Mouse (Mus musculus) retina, embryonic 14.5 days (tissue): Measurements from ENCODE around the gene Slc1a2.
A peak's percentile ranks its signal among the peaks of the same experiment; 100 is the strongest.

ENCODE experiments used
- DNase-seq: peaks from one replicate; pipeline ENCODE4 v3.0.0-alpha.2; 2015; ENCODE audit warnings: low spot score

Slc1a2 gene

DNA sequence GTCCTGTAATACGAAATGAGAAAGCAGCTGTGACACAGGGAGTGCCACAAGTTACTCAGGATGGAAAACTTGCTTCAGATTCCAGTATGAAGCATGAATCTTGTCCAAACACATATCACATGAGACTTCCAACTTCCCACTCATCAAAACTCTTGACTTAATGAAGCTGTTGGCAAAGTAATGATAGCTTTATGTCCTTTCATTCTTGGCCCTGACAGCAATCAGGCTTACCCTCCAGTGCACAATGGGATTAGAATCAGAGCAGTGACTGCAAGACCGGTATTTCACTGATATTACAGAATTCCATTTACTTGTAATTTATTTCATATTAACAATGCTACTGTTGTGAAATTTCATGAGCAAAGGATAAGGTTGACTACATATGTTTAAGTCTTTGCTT lies 105.5 kb downstream of the Slc1a2 start:
- no peak for DNase-seq

DNA sequence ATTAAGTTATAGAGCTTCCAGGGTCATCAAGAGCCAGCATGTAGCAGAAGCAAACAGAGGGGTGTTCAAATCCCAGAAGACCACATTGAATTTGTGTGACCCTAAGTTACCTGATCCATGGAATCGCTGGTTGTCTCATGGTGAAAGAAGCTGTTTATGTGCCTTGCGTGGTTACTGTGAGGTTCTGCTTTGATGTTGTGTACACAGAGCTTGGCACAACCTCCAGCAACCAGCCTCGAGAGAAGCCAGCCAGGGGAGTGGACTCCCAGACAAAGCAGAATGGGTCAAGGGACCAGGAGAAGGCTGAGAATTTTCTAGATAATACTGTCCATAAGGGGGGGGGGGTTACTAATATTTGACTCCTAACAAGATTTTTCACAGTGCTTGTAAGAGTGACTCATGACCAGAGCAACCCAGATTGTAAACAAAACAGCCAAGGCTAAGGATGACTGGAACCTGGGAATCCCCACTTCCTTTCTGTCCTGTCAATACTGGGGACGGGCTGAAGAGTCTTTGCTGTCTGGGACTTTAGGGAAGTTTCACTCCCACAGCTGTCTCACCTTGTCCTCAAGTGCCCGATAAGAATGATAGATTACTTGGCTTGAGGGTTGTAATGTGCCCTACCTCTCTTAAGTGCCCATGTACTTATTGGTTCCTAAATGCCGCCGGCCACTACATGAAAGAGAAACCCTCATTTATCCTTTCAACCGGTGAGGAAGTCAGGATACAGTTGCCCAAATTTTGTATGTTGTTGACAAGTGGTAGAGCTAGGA lies 106.3 kb downstream of the Slc1a2 start:
- no peak for DNase-seq

DNA sequence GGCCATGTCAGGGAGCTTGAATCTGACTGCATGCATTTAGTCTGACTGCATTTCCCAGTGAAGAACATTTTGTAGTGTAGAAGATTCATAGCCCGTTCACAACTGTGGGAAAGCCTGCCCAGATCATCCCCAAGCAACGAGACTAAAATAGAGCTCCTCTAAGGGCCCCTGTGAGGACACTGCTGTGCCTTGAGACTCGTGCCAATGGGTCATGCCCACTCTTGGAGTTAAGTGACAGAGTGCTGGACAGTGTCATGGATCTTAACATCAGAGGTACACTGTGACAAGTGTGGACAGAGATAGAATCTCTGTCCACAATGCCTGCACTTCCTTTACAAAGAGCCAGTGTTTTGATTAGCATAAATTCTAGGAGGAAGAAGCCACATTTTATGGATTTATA lies 109.8 kb downstream of the Slc1a2 start:
- no peak for DNase-seq

DNA sequence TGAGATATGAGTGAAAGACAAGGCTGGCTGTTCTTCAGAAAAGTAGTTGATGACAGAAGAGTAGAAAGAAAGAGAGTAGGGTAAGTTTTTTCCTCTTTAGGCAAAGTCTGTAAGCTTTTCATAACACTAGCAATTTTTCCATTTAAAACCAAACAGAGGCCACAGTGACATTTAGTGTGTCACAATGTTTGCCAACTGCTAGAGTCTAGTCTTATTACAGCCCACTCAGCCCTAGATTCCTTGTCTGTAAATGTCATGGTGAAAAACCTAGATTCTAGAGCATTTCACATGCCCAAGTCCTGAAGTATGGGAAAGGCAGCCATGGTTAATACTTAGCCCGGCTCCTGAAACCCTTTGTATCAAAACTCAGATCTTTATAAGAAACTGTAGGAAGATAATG lies 112.8 kb downstream of the Slc1a2 start:
- no peak for DNase-seq

DNA sequence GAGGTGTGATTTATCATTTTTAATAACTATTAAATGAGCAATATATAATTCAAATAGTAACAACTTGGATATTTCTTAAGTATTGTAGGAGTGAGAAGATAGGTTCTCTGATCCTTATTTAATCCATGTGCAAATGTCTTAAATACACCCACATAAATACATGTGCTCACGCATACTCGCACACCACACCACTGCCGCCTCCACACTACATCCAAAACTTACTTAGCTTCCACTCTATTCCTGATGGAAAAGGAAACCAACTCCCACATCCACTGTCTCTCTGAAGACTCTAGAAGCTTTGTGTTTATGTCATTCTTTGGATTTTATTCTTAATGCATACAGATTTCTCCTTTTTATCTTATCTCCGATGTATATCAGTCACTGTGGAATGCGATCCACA lies 113.8 kb downstream of the Slc1a2 start:
- no peak for DNase-seq

DNA sequence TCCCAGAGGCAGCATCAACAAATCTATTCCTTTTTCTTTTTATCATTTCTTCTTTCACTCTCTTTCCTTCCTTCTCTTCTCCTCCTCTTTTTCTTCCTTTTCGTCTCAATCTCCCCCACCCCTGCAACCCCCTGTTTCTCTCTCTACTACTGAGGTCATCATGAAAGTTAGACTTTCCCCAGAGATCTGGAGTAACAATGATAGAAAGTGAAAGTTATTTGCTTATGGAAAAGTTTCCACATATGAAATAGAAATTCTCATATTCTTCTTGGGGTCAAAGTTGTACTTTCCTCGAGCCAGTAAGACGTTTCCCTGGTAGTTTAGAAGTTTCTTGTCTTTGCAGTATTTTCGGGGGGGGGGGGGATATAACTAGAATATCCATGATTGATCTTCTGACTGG lies 116.2 kb downstream of the Slc1a2 start:
- no peak for DNase-seq

DNA sequence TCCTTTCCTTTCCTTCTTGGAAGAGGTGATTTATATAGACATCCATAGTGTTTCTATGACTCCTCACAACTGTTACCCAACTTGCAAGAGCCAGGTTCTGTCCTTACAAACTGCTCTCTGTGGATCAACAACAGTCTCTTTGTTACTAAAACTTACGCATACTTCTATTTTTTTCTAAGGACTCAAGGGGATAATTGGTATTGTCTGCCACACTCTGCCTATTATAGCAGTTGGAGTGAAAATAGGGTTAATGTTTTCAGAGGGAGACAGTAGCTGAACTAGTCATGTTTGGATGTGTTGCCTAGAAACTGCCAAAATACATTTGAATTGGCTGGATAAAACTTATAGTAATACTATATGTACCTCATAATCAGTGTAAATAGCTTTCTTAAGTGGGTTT lies 117.1 kb downstream of the Slc1a2 start:
- no peak for DNase-seq

DNA sequence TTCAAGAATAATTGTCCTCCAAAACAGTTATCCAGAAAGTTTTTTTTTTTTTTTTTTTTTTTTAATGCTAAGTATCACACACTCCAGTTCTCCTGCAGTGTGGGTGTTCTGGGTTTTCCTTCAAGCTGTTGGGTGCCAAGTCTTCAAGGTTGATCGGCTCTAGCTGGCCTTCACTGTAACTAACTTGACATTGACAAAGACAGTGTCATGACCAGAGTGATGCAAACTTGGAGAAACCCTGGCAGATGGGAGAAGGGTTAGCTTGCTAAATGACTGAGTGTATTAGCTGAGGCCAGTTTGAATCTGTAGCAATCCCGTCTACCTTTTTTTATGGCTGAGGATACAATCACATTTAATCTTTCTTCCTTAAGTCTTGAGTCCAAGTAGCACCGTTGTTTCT lies 119.7 kb downstream of the Slc1a2 start:
- no peak for DNase-seq

DNA sequence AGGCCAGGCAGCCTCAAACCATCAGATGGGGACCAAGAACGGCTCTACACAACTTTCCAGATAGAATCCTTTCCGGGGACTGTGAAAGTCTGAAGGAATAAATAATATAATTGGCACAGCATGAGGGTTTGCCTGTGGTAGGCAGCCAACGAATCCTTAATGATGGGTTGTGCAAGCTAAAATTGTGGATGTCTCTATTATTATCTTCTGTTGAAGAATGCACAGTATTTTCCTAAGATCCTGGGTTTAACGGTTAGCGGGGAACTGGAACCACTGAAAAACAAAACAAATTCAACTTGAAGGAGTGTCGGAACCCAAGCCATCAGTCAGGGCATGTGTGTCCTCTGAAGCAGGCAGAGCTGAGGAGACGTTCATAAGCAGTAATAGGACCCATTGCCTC lies 124.3 kb downstream of the Slc1a2 start:
- no peak for DNase-seq

DNA sequence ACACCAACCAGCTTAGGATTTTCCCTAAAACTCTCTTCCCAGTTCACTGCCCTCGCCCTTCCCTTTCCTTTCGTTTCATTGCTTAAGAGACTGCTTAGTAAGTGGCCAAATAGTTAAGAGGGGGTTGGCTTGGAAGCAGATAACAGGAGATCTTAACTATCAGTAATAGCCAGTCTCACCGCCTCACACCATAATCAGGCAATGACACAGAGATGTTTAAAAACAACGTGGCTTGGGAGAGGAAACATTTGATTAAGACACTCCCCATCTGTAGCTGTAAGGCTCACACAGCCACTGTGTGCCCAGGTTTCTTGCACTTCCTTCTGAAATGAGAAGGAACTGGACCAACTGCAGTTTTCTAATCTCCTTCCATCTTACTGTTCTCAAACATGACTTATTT lies 127.2 kb downstream of the Slc1a2 start:
- DNase-seq: no peak

DNA sequence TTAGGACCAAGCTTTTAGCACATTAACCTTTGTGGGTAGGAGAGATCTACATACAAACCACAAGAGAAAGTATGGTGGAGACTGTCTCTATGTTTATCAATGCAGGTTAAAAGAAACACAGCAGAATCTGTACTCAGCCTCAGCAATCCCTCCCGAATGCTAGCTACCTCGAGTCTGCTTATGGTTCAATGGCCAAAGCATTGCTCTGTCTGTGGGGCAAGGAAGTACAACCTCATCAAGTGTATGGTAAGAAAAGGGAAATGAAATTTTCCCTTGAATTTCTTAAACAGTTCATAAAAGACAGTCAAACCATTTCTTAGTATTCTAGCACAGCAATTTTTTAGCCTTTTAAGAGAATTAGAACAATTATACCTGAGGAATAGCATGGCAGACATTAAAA lies 133.2 kb downstream of the Slc1a2 start:
- DNase-seq: no peak

DNA sequence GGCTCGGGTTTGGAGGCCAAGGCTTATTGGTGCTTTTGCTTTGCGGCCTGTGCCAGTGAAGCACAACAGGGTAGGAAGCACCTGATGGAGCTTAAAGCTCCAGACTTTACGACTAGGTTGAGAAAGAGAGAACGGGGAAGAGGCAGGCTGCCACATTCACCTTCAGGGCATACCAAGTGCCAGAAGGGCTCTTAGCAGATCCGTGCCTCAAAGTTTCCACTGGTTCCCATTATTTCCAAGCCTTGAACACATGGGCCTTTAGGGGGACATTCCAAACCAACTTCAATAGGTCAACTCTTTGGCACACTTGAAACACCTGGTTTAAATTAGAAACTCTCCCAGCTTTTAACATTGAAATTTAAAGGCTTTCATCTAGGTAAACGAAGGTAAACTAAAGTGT lies 134.3 kb downstream of the Slc1a2 start:
- no peak for DNase-seq

DNA sequence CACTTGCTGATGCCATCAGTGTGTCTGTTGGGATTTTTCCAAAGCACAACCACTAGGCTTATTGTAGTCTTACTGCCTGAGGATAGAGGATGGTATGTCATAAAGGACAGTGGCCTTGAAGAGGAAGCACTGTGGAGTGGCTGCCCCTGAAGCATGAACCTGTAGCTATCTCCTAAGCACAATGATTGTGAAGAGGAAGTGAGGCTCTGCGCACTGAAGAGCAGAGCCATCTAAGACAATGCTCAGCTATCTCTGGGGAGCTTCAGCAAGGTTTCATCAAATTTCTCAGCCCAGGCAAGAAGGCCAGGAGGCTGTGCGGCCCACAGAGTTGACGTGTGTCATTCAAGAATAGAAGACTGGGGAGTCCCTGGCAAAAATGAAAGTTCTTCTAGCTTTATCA lies 136.6 kb downstream of the Slc1a2 start:
- no peak for DNase-seq

DNA sequence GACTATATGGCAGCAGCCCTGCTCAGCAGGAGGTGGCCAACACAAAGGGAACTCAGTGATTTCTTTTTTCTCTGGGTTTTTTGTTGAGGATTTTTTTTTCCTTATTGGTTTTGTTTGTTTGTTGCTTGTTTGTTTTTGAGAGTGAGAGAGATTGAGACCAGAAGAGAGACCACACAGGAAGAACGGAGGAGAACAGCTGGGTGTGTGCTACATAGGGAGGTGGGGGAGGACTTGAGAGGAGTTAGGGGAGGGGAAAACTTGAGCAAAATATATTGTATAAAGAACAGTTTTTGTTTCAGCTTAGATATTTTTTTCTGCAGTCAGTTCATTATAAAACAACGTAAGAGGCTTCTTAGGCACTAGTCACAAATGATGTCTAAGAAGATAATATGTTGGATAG lies 139.7 kb downstream of the Slc1a2 start:
- no peak for DNase-seq

DNA sequence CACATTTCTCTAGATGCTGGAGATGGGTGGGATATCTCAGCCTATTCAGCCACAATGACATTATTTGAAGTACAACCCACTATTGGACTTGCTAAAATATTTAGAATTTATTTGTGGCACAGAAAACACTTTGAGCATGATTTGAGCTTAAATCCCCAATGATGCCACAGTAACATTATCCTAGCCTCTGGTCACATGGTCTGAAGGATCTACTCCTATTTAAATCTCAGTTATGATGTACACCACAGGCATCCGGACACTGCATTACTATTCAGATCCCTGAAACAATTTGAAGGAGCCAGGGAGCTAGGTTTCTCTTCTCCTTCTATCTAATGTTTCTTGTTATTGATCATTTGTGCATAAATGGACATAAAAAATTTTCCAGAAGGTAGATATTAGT lies 143.4 kb downstream of the Slc1a2 start:
- DNase-seq: no peak

DNA sequence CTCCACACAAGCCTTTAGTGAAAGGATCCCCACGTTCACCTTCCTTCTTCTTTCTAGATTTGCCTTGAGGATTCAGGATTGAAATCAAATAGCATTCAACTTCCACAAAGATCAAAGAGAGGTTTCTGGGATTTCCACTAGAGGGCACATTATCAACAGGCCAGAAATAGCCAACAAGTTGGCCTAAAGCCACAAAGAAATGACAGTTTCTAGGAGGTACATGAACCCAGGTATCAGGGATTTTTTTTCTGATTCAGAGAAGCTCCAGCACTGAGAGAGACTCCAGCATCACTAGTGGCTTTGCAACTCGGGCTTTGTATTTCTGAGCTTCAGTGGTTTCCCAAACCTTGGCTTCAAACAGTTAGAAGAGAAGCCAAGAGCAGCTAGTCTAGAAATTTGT lies 145.7 kb downstream of the Slc1a2 start:
- peak; percentile 68 for DNase-seq

DNA sequence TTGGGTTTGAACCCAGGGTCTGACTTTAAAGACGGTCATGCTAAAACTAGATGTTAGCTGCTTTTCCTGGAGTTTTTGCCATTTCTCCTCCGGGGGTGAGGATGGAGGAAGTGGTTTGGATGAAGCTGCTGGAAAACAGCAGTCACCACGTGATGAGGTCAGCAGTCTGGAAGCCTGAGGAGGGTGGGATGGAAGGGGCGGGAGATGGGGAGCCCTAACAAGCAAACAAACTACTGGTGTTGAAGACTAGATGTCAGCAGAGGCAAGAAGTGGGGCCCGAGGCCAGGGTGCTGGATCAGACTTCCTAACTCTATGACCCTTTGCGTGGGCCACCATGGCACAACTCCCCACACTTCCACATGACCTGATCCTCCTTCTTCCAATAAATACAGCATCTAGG lies 146.8 kb downstream of the Slc1a2 start:
- no peak for DNase-seq

DNA sequence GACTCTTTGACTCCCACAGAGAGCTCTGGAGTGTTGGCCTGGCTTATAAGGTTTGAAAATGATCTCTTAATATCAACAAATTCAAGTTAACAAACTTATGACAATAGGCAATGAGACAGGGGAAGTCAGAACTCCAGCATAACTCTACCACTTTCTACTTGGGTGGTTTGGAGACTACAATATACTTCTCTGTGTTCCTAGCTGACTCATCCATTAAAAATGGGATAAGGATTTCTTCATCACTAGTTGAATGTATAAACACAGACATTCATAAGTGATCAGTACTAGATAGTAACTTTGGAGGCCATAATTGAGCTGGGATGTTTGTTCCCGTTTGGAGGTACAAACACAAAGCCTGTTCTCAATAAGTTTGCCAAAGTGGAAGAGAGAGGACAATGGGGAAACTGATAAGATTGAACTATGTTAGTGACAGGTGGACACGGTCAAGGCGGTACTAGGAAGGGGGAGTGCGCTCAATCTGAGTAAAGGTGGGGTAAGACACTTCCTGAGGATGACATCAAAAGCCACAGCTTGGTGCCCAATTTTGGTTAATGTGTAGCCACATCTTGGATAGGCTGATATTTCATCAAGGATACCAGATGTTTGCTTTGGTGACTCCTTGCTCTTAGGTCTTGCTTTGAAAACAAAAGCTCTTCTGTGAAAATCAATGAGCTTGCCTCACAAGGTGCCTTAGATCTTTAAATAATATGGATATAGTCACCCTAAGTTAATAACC lies 147.5 kb downstream of the Slc1a2 start:
- DNase-seq: no peak

DNA sequence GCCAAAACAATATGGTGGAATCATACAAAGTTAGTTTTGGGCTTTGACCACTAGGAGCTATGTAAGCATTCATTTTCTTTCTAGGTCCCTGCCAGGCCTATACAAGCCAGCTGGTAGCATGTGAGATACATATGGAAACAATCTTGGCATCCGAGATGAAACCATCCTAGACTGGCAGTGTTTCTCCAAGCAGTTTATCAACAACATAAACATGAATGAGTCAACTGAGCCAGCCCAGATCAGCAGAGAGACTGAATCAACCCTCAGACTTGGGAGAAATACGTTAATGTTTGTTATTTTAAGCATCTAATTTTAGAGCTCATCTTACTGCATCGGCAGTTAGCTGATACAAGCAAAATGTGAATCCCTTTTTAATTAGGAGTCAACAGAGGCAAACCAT lies 149.2 kb downstream of the Slc1a2 start:
- DNase-seq: no peak

DNA sequence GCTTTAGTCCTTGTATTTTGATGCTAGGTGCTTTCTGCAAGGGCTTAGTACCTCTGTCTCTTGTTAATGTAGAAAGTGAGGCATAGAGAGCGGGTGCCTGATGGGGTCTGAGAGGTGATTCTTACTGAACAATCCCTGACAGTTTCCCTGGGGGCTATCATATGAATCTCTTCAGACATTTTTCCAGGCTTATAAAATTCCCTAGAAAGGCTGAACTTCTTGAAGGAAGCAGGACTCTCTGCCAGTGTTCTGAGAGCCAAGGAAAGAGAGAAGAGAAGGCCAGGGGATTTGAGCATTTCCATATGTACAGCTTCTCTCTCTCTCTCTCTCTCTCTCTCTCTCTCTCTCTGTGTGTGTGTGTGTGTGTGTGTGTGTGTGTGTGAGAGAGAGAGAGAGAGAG lies 151.0 kb downstream of the Slc1a2 start:
- DNase-seq: no peak

DNA sequence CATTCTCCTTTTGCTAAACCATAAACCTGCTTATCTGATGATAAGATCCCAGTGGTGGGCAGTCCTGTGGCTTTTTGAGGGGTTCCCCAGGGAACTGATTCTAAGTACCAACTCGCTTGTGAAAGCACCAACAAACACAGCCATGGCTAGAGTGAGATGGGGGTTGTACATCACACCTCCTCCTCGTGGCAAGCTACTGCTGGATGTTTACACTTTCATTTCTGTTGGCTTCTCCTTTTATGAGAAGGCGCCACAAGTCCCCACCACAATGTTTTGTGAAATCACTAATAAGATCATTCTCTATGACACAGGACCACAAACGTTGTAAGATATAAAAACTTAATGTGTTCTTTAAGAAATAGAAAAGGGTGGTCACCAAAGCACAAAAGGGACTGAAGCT lies 154.3 kb downstream of the Slc1a2 start:
- DNase-seq: no peak

DNA sequence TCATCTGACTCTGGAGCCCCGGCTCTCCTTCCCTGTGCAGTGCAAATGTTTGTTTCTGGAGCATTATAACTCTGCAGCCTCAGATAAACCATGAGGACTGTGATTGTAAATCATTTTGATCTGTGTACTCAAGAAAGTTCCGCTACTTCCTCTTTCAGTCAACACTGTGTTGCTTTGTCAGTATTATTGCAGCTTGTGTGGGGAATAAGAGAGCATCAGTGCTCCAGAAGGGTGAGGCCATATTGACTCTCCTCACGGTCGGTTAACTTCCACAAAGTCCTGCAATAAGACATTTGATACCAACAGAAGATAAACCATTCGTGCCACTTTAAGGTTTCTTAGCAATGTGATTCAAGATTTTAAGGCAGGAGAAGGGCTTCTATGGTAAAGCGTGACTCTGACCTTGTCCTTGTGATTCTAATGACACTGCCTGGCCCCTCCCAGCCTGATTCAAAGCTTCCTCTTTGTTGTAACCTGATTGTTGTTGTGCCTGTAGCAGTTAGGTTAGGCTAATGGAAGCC lies 156.9 kb downstream of the Slc1a2 start:
- no peak for DNase-seq

DNA sequence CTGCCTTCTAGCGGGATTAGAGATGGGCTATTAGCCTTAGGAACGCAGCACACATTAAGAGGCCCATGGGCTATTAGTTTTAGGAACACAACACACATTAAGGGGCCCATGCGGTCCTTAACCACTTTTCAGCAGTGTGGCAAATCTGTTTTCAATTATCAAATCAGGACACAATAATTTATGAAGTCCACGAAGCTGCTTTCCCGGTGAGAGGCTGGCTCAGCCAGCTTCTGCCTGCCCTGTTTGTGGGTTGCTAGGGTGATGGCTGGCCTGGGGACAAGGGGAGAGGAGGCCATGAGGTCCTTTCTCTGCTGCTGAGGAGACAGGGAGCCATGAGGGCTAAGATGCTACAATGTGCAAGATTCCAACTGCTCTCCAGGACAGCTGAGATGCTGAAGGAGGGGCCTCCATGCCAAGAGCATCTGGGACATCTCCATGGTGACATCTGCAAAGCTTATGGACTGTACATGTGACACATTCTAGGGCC lies 161.8 kb downstream of the Slc1a2 start:
- DNase-seq: peak; percentile 47

DNA sequence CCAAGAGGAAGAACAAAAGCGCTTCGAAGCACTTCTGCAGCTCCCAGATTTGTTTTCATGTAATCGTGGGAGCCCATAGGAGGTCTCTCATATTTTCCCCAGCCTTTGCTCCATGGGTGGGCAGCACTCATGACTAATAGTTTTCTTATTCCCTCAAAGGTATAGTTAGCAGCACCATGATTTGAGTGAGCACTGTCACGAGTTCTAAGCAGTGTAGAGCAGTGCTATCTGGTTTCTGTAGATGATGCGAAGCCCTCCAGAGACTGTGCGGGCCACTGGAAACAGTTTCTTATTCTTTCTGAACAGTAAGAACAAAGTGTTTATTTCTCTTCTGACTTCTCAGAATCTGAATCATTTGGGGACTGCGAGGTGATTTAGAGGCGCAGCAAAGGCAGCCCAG lies 162.3 kb downstream of the Slc1a2 start:
- DNase-seq: no peak
